Mouse (Mus musculus): ENCODE results near the gene Utp6.

- no peak for TF ChIP-seq POLR2A (IDR thresholded peaks at IDR 0.05; ENCODE audit: borderline replicate concordance, low read depth, low read length)
- TF ChIP-seq CTCF (IDR thresholded peaks at IDR 0.05; ENCODE audit: low read depth, low read length), result no peak
Observed at GRCm38 (mm10) chr11:79962877-79963183, 640 bp upstream of the Utp6 start.

Measured in bone marrow macrophage, adult 2 months (primary cell).